Mouse (Mus musculus): ENCODE data around the gene Nosip. TPM values are rescaled to one million over a fixed set of nuclear protein-coding genes. Genes with fewer than 3 reads are reported as not detected.
"Not testable (repeated sequence)": the region's sequence is repeated elsewhere in the genome, so short reads cannot be mapped to it uniquely, and the experiment has no call there.

Gene Nosip
- polyA plus RNA-seq, 1 experiment from 2014 or later, result 38.7 TPM

- H3K4me1 ChIP-seq, result peaks cover 87% of the 10 kb centered on the region
- peak overlapping the region; percentile 97 for H3K4me3 ChIP-seq
- no peak for ATAC-seq
- H3K9me3 ChIP-seq (replicated peaks), result no peaks in the 10 kb centered on the region
- H3K4me2 ChIP-seq, result peak overlapping the region; percentile 90
- H3K36me3 ChIP-seq, result peaks cover 79% of the 10 kb centered on the region
- H3K27me3 ChIP-seq (replicated peaks), result no peaks in the 10 kb centered on the region
- H3K27ac ChIP-seq, result peak overlapping the region; percentile 95
- WGBS (ENCODE audit: insufficient replicate concordance), result 7% methylated on average over 12 of the region's 12 CpGs
- peak overlapping the region; percentile 96 for H3K9ac ChIP-seq
Measured at GRCm38 (mm10) chr7:45123186-45123570, 60.9 kb downstream of the Nosip start.

GRCm38 (mm10) chr7:45124224-45125143 lies 62.3 kb downstream of the Nosip start, which contains the start of gene Rps11:
Gene Rps11, minus strand, starts transcription at chr7:45124439.
- Histone ChIP-seq H3K9ac (peak within 1 kb of the TSS; percentile 98), H3K4me1 (peaks cover 76% of the 10 kb centered on the region), H3K36me3 (peaks cover 69% of the 10 kb centered on the region), H3K27ac (peak within 1 kb of the TSS; percentile 95), H3K27me3 (replicated peaks) (no peaks in the 10 kb centered on the region), H3K9me3 (replicated peaks) (no peaks in the 10 kb centered on the region), H3K4me3 (peak within 1 kb of the TSS; percentile 97), H3K4me2 (peak within 1 kb of the TSS; percentile 90)
- WGBS (ENCODE audit: insufficient replicate concordance), result under 1% methylated on average over 59 of the region's 59 CpGs
- ATAC-seq, result peak; percentile 81

- no peak for ATAC-seq
- Histone ChIP-seq H3K9ac (peak overlapping the region; percentile 98), H3K4me3 (peak overlapping the region; percentile 97), H3K27me3 (replicated peaks) (no peaks in the 10 kb centered on the region), H3K27ac (peak overlapping the region; percentile 95), H3K4me1 (peaks cover 76% of the 10 kb centered on the region), H3K9me3 (replicated peaks) (no peaks in the 10 kb centered on the region), H3K36me3 (peaks cover 62% of the 10 kb centered on the region), H3K4me2 (peak overlapping the region; percentile 90)
- WGBS (ENCODE audit: insufficient replicate concordance), result 15% methylated on average over 7 of the region's 7 CpGs
Measured at GRCm38 (mm10) chr7:45125144-45125600, 62.9 kb downstream of the Nosip start.

GRCm38 (mm10) chr7:45125649-45126048 lies 63.4 kb downstream of the Nosip start:
- not testable (repeated sequence) for ATAC-seq; H3K27me3 ChIP-seq (replicated peaks); H3K9me3 ChIP-seq (replicated peaks)
- Histone ChIP-seq H3K27ac (peak overlapping the region; percentile 95), H3K4me3 (peak overlapping the region; percentile 94), H3K9ac (peak overlapping the region; percentile 98), H3K4me2 (peak overlapping the region; percentile 90), H3K36me3 (peaks cover 57% of the 10 kb centered on the region), H3K4me1 (peaks cover 76% of the 10 kb centered on the region)
- WGBS (ENCODE audit: insufficient replicate concordance), result 53% methylated on average over 5 of the region's 5 CpGs

GRCm38 (mm10) chr7:45126147-45126843 lies 64.1 kb downstream of the Nosip start:
- ATAC-seq, result no peak
- Histone ChIP-seq H3K27me3 (replicated peaks) (no peaks in the 10 kb centered on the region), H3K4me1 (peaks cover 70% of the 10 kb centered on the region), H3K27ac (peak overlapping the region; percentile 95), H3K4me2 (peak overlapping the region; percentile 90), H3K9ac (peak overlapping the region; percentile 98), H3K9me3 (replicated peaks) (no peaks in the 10 kb centered on the region), H3K36me3 (peaks cover 51% of the 10 kb centered on the region), H3K4me3 (peak overlapping the region; percentile 94)
- WGBS (ENCODE audit: insufficient replicate concordance), result 42% methylated on average over 17 of the region's 17 CpGs

GRCm38 (mm10) chr7:45126844-45127699 lies 64.8 kb downstream of the Nosip start:
- H3K4me1 ChIP-seq, result peaks cover 63% of the 10 kb centered on the region
- ATAC-seq, result no peak

More at GRCm38 (mm10) chr7:45126844-45127699, 64.8 kb downstream of the Nosip start:
- H3K4me2 ChIP-seq, result peak overlapping the region; percentile 90
- no peaks in the 10 kb centered on the region for H3K27me3 ChIP-seq (replicated peaks)
- WGBS (ENCODE audit: insufficient replicate concordance), result 12% methylated on average over 21 of the region's 21 CpGs
- peaks cover 43% of the 10 kb centered on the region for H3K36me3 ChIP-seq
- peak overlapping the region; percentile 95 for H3K27ac ChIP-seq
- peak overlapping the region; percentile 94 for H3K4me3 ChIP-seq
- peak overlapping the region; percentile 98 for H3K9ac ChIP-seq
- no peaks in the 10 kb centered on the region for H3K9me3 ChIP-seq (replicated peaks)

MicroRNAs encoded within 50 kb of the gene (microRNA counts, 519-probe panel; counts per million panel counts)
- microRNA mmu-miR-150, result 2,401 counts per million, percentile 72 among the panel's probes with 10 or more counts

Small RNAs within 50 kb of the gene (microRNA-seq; reads per million reads assigned to microRNA genes)
- gene Mir150 (21.4 reads per million, percentile 31 among the genes with 10 or more reads in this experiment), gene Mir5121 (55.9 reads per million, percentile 42 among the genes with 10 or more reads in this experiment), gene Mir7054 (not detected)

Other genes with a start within 250 kb of the Nosip start
- gene Nup62, start 246.3 kb upstream of the Nosip start, polyA plus RNA-seq (2016; fragmentation: Nextera tagmentation; extraction: Ambion mirVana), result 82.6 and 84.9 TPM in 2 replicates
- 0.59 and 0.64 TPM in 2 replicates for gene Il4i1, start 246.0 kb upstream of the Nosip start, polyA plus RNA-seq (2016; fragmentation: Nextera tagmentation; extraction: Ambion mirVana)
- 5.4 and 5.7 TPM in 2 replicates for gene Atf5, start 245.8 kb upstream of the Nosip start, polyA plus RNA-seq (2016; fragmentation: Nextera tagmentation; extraction: Ambion mirVana)
- 42.7 and 45.3 TPM in 2 replicates for gene Akt1s1, start 213.4 kb upstream of the Nosip start, polyA plus RNA-seq (2016; fragmentation: Nextera tagmentation; extraction: Ambion mirVana)
- gene Tbc1d17, start 213.3 kb upstream of the Nosip start, polyA plus RNA-seq (2016; fragmentation: Nextera tagmentation; extraction: Ambion mirVana), result 34.4 and 39.6 TPM in 2 replicates
- gene Pnkp, start 205.3 kb upstream of the Nosip start, polyA plus RNA-seq (2016; fragmentation: Nextera tagmentation; extraction: Ambion mirVana), result 26.1 and 26.7 TPM in 2 replicates
- 114 and 121 TPM in 2 replicates for gene Ptov1, start 192.6 kb upstream of the Nosip start, polyA plus RNA-seq (2016; fragmentation: Nextera tagmentation; extraction: Ambion mirVana)
- gene Med25, start 169.7 kb upstream of the Nosip start, polyA plus RNA-seq (2016; fragmentation: Nextera tagmentation; extraction: Ambion mirVana), result 60.4 and 61.0 TPM in 2 replicates
- gene Fuz, start 166.3 kb upstream of the Nosip start, polyA plus RNA-seq (2016; fragmentation: Nextera tagmentation; extraction: Ambion mirVana), result 9.0 and 11.4 TPM in 2 replicates
- 85.1 and 86.5 TPM in 2 replicates for gene Ap2a1, start 132.9 kb upstream of the Nosip start, polyA plus RNA-seq (2016; fragmentation: Nextera tagmentation; extraction: Ambion mirVana)
- gene Tsks, start 119.2 kb upstream of the Nosip start, polyA plus RNA-seq (2016; fragmentation: Nextera tagmentation; extraction: Ambion mirVana), result 0.33 TPM in 1 of 2 replicates, not detected in the other
- gene Cpt1c, start 87.6 kb upstream of the Nosip start, polyA plus RNA-seq (2016; fragmentation: Nextera tagmentation; extraction: Ambion mirVana), result 4.0 and 4.3 TPM in 2 replicates
- 248 and 262 TPM in 2 replicates for gene Prmt1, start 75.9 kb upstream of the Nosip start, polyA plus RNA-seq (2016; fragmentation: Nextera tagmentation; extraction: Ambion mirVana)
- 50.4 and 55.9 TPM in 2 replicates for gene Irf3, start 64.8 kb upstream of the Nosip start, polyA plus RNA-seq (2016; fragmentation: Nextera tagmentation; extraction: Ambion mirVana)
- gene Bcl2l12, start 63.7 kb upstream of the Nosip start, polyA plus RNA-seq (2016; fragmentation: Nextera tagmentation; extraction: Ambion mirVana), result 23.6 and 25.4 TPM in 2 replicates
- gene Scaf1, start 46.1 kb upstream of the Nosip start, polyA plus RNA-seq (2016; fragmentation: Nextera tagmentation; extraction: Ambion mirVana), result 19.0 and 21.4 TPM in 2 replicates
- gene Rras, start 44.5 kb upstream of the Nosip start, polyA plus RNA-seq (2016; fragmentation: Nextera tagmentation; extraction: Ambion mirVana), result 13.9 and 15.5 TPM in 2 replicates
- 3.0 and 4.1 TPM in 2 replicates for gene Prr12, start 9.5 kb upstream of the Nosip start, polyA plus RNA-seq (2016; fragmentation: Nextera tagmentation; extraction: Ambion mirVana)
- 8.5 and 8.6 TPM in 2 replicates for gene Prrg2, start 248 bp downstream of the Nosip start, polyA plus RNA-seq (2016; fragmentation: Nextera tagmentation; extraction: Ambion mirVana)
- gene Rcn3, start 29.8 kb downstream of the Nosip start, polyA plus RNA-seq (2016; fragmentation: Nextera tagmentation; extraction: Ambion mirVana), result 69.1 and 70.9 TPM in 2 replicates
- gene Fcgrt, start 41.4 kb downstream of the Nosip start, polyA plus RNA-seq (2016; fragmentation: Nextera tagmentation; extraction: Ambion mirVana), result 26.6 and 26.9 TPM in 2 replicates
- 1,421 and 1,491 TPM in 2 replicates for gene Rps11, start 62.0 kb downstream of the Nosip start, polyA plus RNA-seq (2016; fragmentation: Nextera tagmentation; extraction: Ambion mirVana)
- gene Rpl13a, start 66.3 kb downstream of the Nosip start, polyA plus RNA-seq (2016; fragmentation: Nextera tagmentation; extraction: Ambion mirVana), result 1,134 and 1,149 TPM in 2 replicates
- gene Gm45713, start 73.8 kb downstream of the Nosip start, polyA plus RNA-seq (2016; fragmentation: Nextera tagmentation; extraction: Ambion mirVana), result 0.27 and 0.59 TPM in 2 replicates
- 5.1 and 5.7 TPM in 2 replicates for gene Flt3l, start 74.0 kb downstream of the Nosip start, polyA plus RNA-seq (2016; fragmentation: Nextera tagmentation; extraction: Ambion mirVana)
- 60.5 and 61.7 TPM in 2 replicates for gene Pih1d1, start 91.9 kb downstream of the Nosip start, polyA plus RNA-seq (2016; fragmentation: Nextera tagmentation; extraction: Ambion mirVana)
- gene Aldh16a1, start 92.2 kb downstream of the Nosip start, polyA plus RNA-seq (2016; fragmentation: Nextera tagmentation; extraction: Ambion mirVana), result 35.9 and 41.2 TPM in 2 replicates
- gene Slc17a7, start 101.5 kb downstream of the Nosip start, polyA plus RNA-seq (2016; fragmentation: Nextera tagmentation; extraction: Ambion mirVana), result not detected in 2 replicates
- not detected in 2 replicates for gene Gfy, start 117.1 kb downstream of the Nosip start, polyA plus RNA-seq (2016; fragmentation: Nextera tagmentation; extraction: Ambion mirVana)
- not detected in 2 replicates for gene Pth2, start 118.6 kb downstream of the Nosip start, polyA plus RNA-seq (2016; fragmentation: Nextera tagmentation; extraction: Ambion mirVana)
- gene Ccdc155, start 142.5 kb downstream of the Nosip start, polyA plus RNA-seq (2016; fragmentation: Nextera tagmentation; extraction: Ambion mirVana), result 0.07 and 0.13 TPM in 2 replicates
- 1.9 and 3.0 TPM in 2 replicates for gene Dkkl1, start 149.7 kb downstream of the Nosip start, polyA plus RNA-seq (2016; fragmentation: Nextera tagmentation; extraction: Ambion mirVana)
- gene Tead2, start 153.3 kb downstream of the Nosip start, polyA plus RNA-seq (2016; fragmentation: Nextera tagmentation; extraction: Ambion mirVana), result 23.6 and 28.2 TPM in 2 replicates
- 14.0 and 14.6 TPM in 2 replicates for gene Cd37, start 176.7 kb downstream of the Nosip start, polyA plus RNA-seq (2016; fragmentation: Nextera tagmentation; extraction: Ambion mirVana)
- gene Slc6a16, start 178.7 kb downstream of the Nosip start, polyA plus RNA-seq (2016; fragmentation: Nextera tagmentation; extraction: Ambion mirVana), result not detected in 2 replicates
- gene Slc6a21, start 215.1 kb downstream of the Nosip start, polyA plus RNA-seq (2016; fragmentation: Nextera tagmentation; extraction: Ambion mirVana), result not detected in 2 replicates

Data from liver, embryonic 12.5 days (tissue).